Mouse (Mus musculus): ENCODE data around the gene Fam71b.

- TF ChIP-seq CTCF (IDR thresholded peaks at IDR 0.05; ENCODE audit: control insufficient read depth, insufficient read depth, insufficient replicate concordance, low read depth, low read length) (no peak), POLR2A (IDR thresholded peaks at IDR 0.05; ENCODE audit: control insufficient read depth, low read depth, low read length) (no peak)
Observed at GRCm38 (mm10) chr11:46387061-46387460, 9.3 kb upstream of the Fam71b start.

All from testis, adult 2 months (tissue).